Mouse (Mus musculus) C2C12 (cell line): ENCODE data around the gene Samd8. TPM values are rescaled to one million over a fixed set of nuclear protein-coding genes. Genes with fewer than 3 reads are reported as not detected.

Experiments used
- H3K27me3 ChIP-seq: one replicate; pipeline ENCODE4 v1.6.1; 2011; ENCODE audit not compliant: control insufficient read depth, insufficient read depth, insufficient read length
- H3K36me3 ChIP-seq: one replicate; pipeline ENCODE4 v1.6.1; 2011; ENCODE audit not compliant: control insufficient read depth, insufficient read depth
- H3K4me3 ChIP-seq: one replicate; pipeline ENCODE4 v1.5.1; 2011; ENCODE audit warnings: mild to moderate bottlenecking, control low read depth; ENCODE audit not compliant: poor library complexity, insufficient read depth, severe bottlenecking
- H3K79me2 ChIP-seq: one replicate; pipeline ENCODE4 v1.6.1; 2011; ENCODE audit not compliant: control insufficient read depth, insufficient read depth
- H3K79me3 ChIP-seq: one replicate; pipeline ENCODE4 v1.6.1; 2011; ENCODE audit warnings: low read depth, control low read depth
- H3ac ChIP-seq: one replicate; pipeline ENCODE3; 2011; ENCODE audit warnings: low read depth; ENCODE audit not compliant: control insufficient read depth, insufficient read length
- CEBPB ChIP-seq: IDR thresholded peaks from one replicate; pipeline ENCODE4 v1.6.1; 2011; ENCODE audit warnings: low read depth, mild to moderate bottlenecking, control low read depth, moderate library complexity
- CTCF ChIP-seq: IDR thresholded peaks from one replicate; pipeline ENCODE4 v1.5.1; 2011; ENCODE audit not compliant: control insufficient read depth, insufficient read depth, insufficient read length
- FOSL1 ChIP-seq: IDR thresholded peaks from one replicate; pipeline ENCODE4 v1.8.0; 2011; ENCODE audit warnings: mild to moderate bottlenecking, low read length; ENCODE audit not compliant: poor library complexity, insufficient read depth, severe bottlenecking
- MAX ChIP-seq: IDR thresholded peaks from one replicate; pipeline ENCODE4 v1.6.1; 2011; ENCODE audit warnings: mild to moderate bottlenecking, control low read depth
- MYOD1 ChIP-seq: IDR thresholded peaks from one replicate; pipeline ENCODE4 v1.6.1; 2011; ENCODE audit warnings: low read depth; ENCODE audit not compliant: control insufficient read depth, insufficient read length
- MYOG ChIP-seq: IDR thresholded peaks from one replicate; pipeline ENCODE4 v1.6.1; 2011; ENCODE audit not compliant: control insufficient read depth, insufficient read length; ENCODE audit errors: extremely low read depth
- USF1 ChIP-seq: IDR thresholded peaks from one replicate; pipeline ENCODE4 v1.6.1; 2011; ENCODE audit warnings: low read depth, mild to moderate bottlenecking, control low read depth, moderate library complexity
- polyA plus RNA-seq: library from polyadenylated mRNA; unstranded; fragments of >200 nt; fragmentation: generic; extraction: Trizol; gene quantifications from one replicate; pipeline ENCODE4 v1.2.1, GENCODE M21; 2012; ENCODE audit warnings: missing spikeins

Samd8 gene
- polyA plus RNA-seq, 1 experiment, result 7.8 TPM

DNA sequence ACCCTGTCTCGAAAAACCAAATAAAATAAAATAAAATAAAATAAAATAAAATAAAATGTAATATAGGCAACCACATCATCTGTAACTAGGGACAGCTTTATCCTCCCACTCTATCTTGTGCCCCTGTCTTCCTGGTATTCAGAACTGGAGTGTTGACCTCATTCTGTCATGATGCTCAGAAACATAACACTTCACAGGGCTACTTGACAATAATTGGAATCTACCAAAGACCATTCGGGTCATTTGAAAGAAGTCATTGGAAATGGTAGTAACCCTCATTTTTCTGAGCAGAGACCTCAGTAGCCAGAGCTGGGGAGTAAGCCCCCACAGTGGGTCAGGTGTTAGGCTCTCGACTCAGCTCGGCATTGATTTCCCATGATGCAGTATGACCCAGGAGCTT lies 64.3 kb downstream of the Samd8 start:
- no peaks in the 10 kb centered on the region for H3K27me3 ChIP-seq
- no peak overlapping the region for H3ac ChIP-seq
- H3K79me2 ChIP-seq, result no peaks in the 10 kb centered on the region
- no peak overlapping the region for H3K4me3 ChIP-seq
- no peaks in the 10 kb centered on the region for H3K36me3 ChIP-seq
- no peak for TF ChIP-seq CEBPB
- TF ChIP-seq MYOD1, result no peak
- no peak for TF ChIP-seq FOSL1
- TF ChIP-seq USF1, result no peak
- no peak for TF ChIP-seq MYOG
- TF ChIP-seq CTCF, result no peak
- TF ChIP-seq MAX, result no peak
- no peaks in the 10 kb centered on the region for H3K79me3 ChIP-seq

DNA sequence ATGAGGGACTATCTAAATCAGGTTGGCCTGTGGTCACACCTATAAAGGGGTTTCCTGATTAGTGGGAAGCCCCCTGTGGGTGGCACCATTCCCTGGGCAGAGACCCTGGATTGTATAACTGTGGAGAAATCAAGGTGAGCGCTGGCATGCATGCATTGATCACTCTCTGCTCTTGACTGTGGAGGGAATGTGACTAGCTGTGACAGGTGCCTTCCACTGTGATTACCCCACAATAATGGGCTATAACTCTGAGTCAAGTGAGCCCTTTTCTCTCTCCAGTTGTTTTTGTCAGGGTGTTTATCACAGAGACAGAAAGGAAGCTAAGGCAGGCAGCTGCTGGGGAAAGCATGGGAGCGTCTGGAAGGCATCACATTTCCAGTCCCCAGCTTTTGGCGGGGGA lies 65.9 kb downstream of the Samd8 start:
- Histone ChIP-seq H3K79me2 (no peaks in the 10 kb centered on the region), H3ac (no peak overlapping the region), H3K27me3 (no peaks in the 10 kb centered on the region), H3K36me3 (no peaks in the 10 kb centered on the region), H3K79me3 (no peaks in the 10 kb centered on the region), H3K4me3 (no peak overlapping the region)
- no peak for TF ChIP-seq MYOG
- TF ChIP-seq MYOD1, result no peak
- TF ChIP-seq FOSL1, result no peak
- TF ChIP-seq USF1, result no peak
- no peak for TF ChIP-seq CEBPB
- TF ChIP-seq CTCF, result no peak
- TF ChIP-seq MAX, result no peak

DNA sequence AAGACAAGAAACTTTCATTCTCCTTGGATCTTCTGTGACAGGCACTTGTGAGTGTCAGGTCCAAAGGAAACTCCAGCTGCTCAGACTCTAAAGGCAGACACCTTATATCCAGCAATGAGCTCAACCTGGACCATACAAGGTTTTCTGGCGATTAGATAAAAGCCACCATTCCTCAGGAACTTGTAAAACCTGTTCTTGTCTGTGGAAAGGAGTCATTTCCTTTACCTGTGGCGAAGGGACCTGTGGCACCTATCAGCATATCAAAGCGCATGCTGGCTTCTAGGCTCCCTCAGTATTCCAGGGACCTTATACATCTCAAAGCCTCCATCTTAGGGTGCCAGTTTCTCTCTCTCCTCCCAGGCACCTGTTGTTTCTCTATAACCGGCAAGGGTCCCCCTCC lies 67.1 kb downstream of the Samd8 start:
- no peak for TF ChIP-seq MAX
- TF ChIP-seq MYOD1, result no peak
- no peak for TF ChIP-seq USF1
- no peak for TF ChIP-seq FOSL1
- no peak for TF ChIP-seq CEBPB
- no peaks in the 10 kb centered on the region for H3K27me3 ChIP-seq
- no peak overlapping the region for H3ac ChIP-seq
- no peaks in the 10 kb centered on the region for H3K36me3 ChIP-seq
- no peaks in the 10 kb centered on the region for H3K79me3 ChIP-seq
- H3K79me2 ChIP-seq, result no peaks in the 10 kb centered on the region
- H3K4me3 ChIP-seq, result no peak overlapping the region

DNA sequence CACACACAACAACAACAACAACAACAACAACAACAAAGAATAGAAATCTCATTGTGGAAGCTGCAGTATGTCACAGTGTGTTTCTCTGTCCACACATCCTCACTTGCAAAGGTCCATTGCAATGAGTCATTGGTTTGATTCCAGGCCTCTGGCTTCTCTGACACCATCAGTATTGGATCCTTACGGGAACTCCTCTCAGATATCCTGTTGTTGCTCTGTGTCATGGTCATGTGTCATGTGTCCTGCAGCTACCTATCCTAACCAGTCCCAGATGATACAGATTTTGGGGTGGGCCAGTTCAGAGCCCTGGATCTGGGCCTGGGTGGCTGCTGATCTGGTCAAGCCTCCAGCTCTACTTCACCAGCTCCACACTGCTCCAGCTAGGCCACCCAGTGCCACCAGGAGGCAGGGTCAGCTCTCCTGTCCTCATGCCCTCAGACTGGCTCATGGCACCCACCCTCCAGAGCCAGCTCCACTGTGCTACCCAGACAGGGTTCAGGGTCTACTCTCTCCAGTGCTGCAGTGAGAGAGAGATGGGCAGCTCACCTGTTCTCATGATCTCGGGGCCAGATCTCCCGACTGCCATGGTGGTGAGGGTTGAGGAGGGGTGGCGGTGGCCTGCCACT lies 70.7 kb downstream of the Samd8 start:
- Histone ChIP-seq H3K79me2 (no peaks in the 10 kb centered on the region), H3K36me3 (no peaks in the 10 kb centered on the region), H3K79me3 (no peaks in the 10 kb centered on the region), H3ac (no peak overlapping the region), H3K27me3 (no peaks in the 10 kb centered on the region), H3K4me3 (no peak overlapping the region)
- no peak for TF ChIP-seq MAX
- no peak for TF ChIP-seq MYOD1
- TF ChIP-seq CTCF, result peak; percentile 52
- no peak for TF ChIP-seq CEBPB
- TF ChIP-seq FOSL1, result no peak
- no peak for TF ChIP-seq MYOG
- peak; percentile 72 for TF ChIP-seq USF1

DNA sequence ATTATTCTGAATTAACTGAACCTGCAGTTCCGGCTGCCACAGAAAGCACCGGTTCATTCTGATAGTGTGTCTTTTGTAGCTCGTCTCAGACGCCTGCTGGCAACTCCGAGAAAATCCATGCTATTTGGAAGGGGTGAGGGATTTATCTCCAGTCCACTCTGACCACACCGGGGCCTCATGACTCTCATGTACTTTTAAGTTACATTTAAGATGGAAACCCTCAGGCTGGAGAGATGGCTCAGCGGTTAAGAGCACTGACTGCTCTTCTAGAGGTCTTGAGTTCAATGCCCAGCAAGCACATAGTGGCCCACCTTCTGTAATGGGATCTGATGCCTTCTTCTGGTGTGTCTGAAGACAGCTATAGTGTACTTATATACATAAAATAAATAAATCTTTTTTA lies 72.0 kb downstream of the Samd8 start:
- Histone ChIP-seq H3K79me2 (no peaks in the 10 kb centered on the region), H3K79me3 (no peaks in the 10 kb centered on the region), H3ac (no peak overlapping the region), H3K36me3 (no peaks in the 10 kb centered on the region), H3K4me3 (no peak overlapping the region), H3K27me3 (no peaks in the 10 kb centered on the region)
- no peak for TF ChIP-seq CTCF
- TF ChIP-seq MAX, result no peak
- no peak for TF ChIP-seq FOSL1
- no peak for TF ChIP-seq USF1
- TF ChIP-seq MYOD1, result no peak
- no peak for TF ChIP-seq CEBPB
- no peak for TF ChIP-seq MYOG

DNA sequence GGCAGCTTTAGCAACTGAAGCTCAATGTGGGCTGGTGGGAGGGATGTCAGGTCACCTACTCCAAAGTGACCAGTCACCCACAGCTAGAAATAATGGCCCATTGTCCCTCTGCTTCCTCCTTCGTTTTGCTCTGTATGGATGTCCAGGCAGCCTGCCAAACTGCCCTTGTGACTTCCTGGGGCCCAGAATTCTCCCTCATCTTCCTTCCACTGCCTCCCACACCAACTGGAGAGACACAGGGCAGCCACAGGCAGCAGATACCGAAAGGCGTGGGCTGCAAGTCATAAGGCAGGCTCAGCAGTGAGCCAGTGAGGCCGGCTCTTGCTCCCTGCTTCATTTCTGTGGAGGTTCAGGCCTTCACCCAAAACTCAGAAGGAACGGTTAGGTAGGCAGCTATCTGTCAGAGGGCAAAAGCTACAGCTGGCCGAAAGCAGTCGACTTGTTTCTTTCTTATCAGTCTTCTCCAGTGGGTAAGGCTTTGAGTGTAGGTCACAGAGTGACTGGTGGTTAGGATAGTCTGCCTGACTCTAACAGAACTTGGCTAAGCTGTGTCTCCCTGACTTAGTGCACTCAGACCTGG lies 72.6 kb downstream of the Samd8 start:
- Histone ChIP-seq H3ac (no peak overlapping the region), H3K4me3 (no peak overlapping the region), H3K79me3 (no peaks in the 10 kb centered on the region), H3K36me3 (no peaks in the 10 kb centered on the region), H3K79me2 (no peaks in the 10 kb centered on the region), H3K27me3 (no peaks in the 10 kb centered on the region)
- TF ChIP-seq FOSL1 (no peak), MYOG (no peak), CTCF (no peak), MYOD1 (no peak), MAX (no peak), USF1 (peak; percentile 58), CEBPB (no peak)
